Mouse (Mus musculus): ENCODE data around the gene Samd8.

DNA sequence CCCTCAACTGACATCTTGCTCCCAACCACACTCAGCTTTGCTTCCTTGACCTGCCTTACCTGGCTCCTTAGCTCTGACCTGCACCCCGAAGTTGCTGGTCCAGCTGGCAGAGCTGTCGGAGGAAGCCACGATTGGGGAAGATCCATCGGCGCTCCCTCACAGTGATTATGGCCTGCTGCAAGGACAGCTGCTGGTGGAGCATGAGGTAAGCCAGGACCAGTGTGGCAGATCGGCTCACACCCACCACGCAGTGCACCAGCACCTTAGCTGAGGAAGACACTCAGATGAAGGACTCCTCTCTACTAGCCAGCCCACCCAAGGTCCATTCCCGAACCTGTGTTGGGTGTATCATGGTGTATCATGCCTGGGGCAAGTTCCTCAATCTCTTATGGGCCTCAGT lies 4.1 kb upstream of the Samd8 start:
- TF ChIP-seq TAL1 (IDR thresholded peaks at IDR 0.05; ENCODE audit: low read length) (no peak), GATA1 (IDR thresholded peaks at IDR 0.05; ENCODE audit: low read length) (no peak)
